Mouse (Mus musculus) stomach, embryonic 14.5 days (tissue): ENCODE measurements around the gene Gpr62. TPM values are rescaled to one million over a fixed set of nuclear protein-coding genes. Genes with fewer than 3 reads are reported as not detected.
A peak's percentile ranks its signal among the peaks of the same experiment; 100 is the strongest.

Experiments used
- ATAC-seq: fragments of 200-750 bp; cut with Nextera tagmentation; 2 replicates; pipeline ENCODE4 v1.8.0; 2017; ENCODE audit warnings: low read depth, moderate TSS enrichment; ENCODE audit not compliant: insufficient number of reproducible peaks, insufficient read depth, low FRiP score
- H3K27ac ChIP-seq: fragments of 300-500 bp; sonication (generic); 2 replicates; pipeline ENCODE4 v1.5.1; 2014; ENCODE audit warnings: mild to moderate bottlenecking, low read length, moderate library complexity, mixed read lengths
- H3K27me3 ChIP-seq: fragments of 300-500 bp; sonication (generic); 2 replicates; pipeline ENCODE4 v1.6.1; 2014; ENCODE audit warnings: low read length, control low read depth, mixed read lengths; ENCODE audit not compliant: control insufficient read depth, insufficient read depth
- H3K36me3 ChIP-seq: fragments of 300-500 bp; sonication (generic); 2 replicates; pipeline ENCODE4 v1.6.1; 2014; ENCODE audit warnings: mild to moderate bottlenecking, control low read depth, low read length, moderate library complexity, mixed read lengths; ENCODE audit not compliant: control insufficient read depth, insufficient read depth
- H3K4me1 ChIP-seq: fragments of 300-500 bp; sonication (generic); 2 replicates; pipeline ENCODE4 v1.6.1; 2014; ENCODE audit warnings: low read length, control low read depth, mixed read lengths; ENCODE audit not compliant: control insufficient read depth, insufficient read depth
- H3K4me2 ChIP-seq: fragments of 300-500 bp; sonication (generic); replicated peaks from 2 replicates; pipeline ENCODE4 v1.6.1; 2014; ENCODE audit warnings: low read depth, low read length, control low read depth
- H3K4me3 ChIP-seq: fragments of 300-500 bp; sonication (generic); 2 replicates; pipeline ENCODE4 v1.5.1; 2014; ENCODE audit warnings: low read depth, low read length, control low read depth
- H3K9ac ChIP-seq: fragments of 300-500 bp; sonication (generic); replicated peaks from 2 replicates; pipeline ENCODE4 v1.6.1; 2014; ENCODE audit warnings: low read depth, mild to moderate bottlenecking, control low read depth, low read length, moderate library complexity, mixed read lengths
- H3K9me3 ChIP-seq: fragments of 300-500 bp; sonication (generic); 2 replicates; pipeline ENCODE4 v1.6.1; 2016; ENCODE audit warnings: low read depth, low read length, control low read depth; ENCODE audit not compliant: control insufficient read depth
- WGBS: fragments of 180-500 bp; shearing (Covaris S2); extraction: QIAGEN DNeasy Blood & Tissue Kit; methylation state at CpG from one replicate; pipeline ENCODE4 v1.1.7; 2014; 5-methylcytosine and 5-hydroxymethylcytosine counted together
- polyA plus RNA-seq: library from polyadenylated mRNA; unstranded; fragments of >200 nt; fragmentation: Nextera tagmentation; extraction: Ambion mirVana; gene quantifications from 2 replicates; pipeline ENCODE4 v1.2.1, GENCODE M21; 2014

The Gpr62 gene
- polyA plus RNA-seq, 1 experiment from 2014 or later, result 0.68 TPM

- Histone ChIP-seq H3K4me2 (peak overlapping the region; percentile 94), H3K9ac (peak overlapping the region; percentile 37), H3K4me1 (peaks cover 18% of the 10 kb centered on the region), H3K27me3 (no peaks in the 10 kb centered on the region), H3K27ac (no peak overlapping the region), H3K4me3 (peak overlapping the region; percentile 75), H3K9me3 (no peaks in the 10 kb centered on the region), H3K36me3 (peaks cover 12% of the 10 kb centered on the region)
- WGBS, result 3% methylated on average over 16 of the region's 16 CpGs
- ATAC-seq, result no peak
Measured at GRCm38 (mm10) chr9:106477649-106478048, 11.9 kb upstream of the Gpr62 start.

GRCm38 (mm10) chr9:106476924-106477484 lies 11.3 kb upstream of the Gpr62 start, which contains the start of gene Parp3:
Parp3 (minus strand) TSS chr9:106476949.
- Histone ChIP-seq H3K27ac (peak within 1 kb of the TSS; percentile 59), H3K9me3 (no peaks in the 10 kb centered on the region), H3K4me3 (peak within 1 kb of the TSS; percentile 75), H3K36me3 (peaks cover 11% of the 10 kb centered on the region), H3K4me1 (peaks cover 23% of the 10 kb centered on the region), H3K9ac (peak within 1 kb of the TSS; percentile 37), H3K27me3 (no peaks in the 10 kb centered on the region), H3K4me2 (peak within 1 kb of the TSS; percentile 94)
- 2% methylated on average over 41 of the region's 41 CpGs for WGBS
- peak; percentile 97 for ATAC-seq

- Histone ChIP-seq H3K27ac (peak overlapping the region; percentile 59), H3K4me3 (peak overlapping the region; percentile 11), H3K9me3 (no peaks in the 10 kb centered on the region), H3K9ac (peak overlapping the region; percentile 15), H3K27me3 (no peaks in the 10 kb centered on the region), H3K4me1 (peaks cover 27% of the 10 kb centered on the region), H3K4me2 (peak overlapping the region; percentile 31), H3K36me3 (peaks cover 11% of the 10 kb centered on the region)
- peak; percentile 48; the same call in 1 of the 2 replicates for ATAC-seq
- 24% methylated on average over 16 of the region's 16 CpGs for WGBS
Measured at GRCm38 (mm10) chr9:106476002-106476923, 10.5 kb upstream of the Gpr62 start.

DNA sequence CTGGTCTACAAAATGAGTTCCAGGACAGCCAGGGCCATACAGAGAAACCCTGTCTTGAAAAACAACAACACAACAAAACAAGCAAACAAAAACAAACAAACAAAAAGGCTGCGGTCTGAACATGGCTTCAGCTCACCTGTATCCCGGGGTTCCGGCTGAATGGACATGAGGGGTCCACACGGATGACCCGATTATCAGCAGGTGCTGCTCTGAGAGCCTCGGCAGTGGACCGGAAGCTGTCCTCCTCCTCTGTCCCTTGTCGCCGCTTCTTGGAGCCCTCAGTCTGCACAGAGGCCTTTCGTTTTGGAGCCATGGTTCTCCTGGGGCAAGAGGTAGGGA lies 9.9 kb upstream of the Gpr62 start, which contains the start of gene Rrp9:
Gene Rrp9, plus strand, starts transcription at position 301 of the 339 bp plus-strand sequence.
- peak within 1 kb of the TSS; percentile 59 for H3K27ac ChIP-seq
- peaks cover 27% of the 10 kb centered on the region for H3K4me1 ChIP-seq
- 82% methylated on average over 10 of the region's 10 CpGs for WGBS
- H3K36me3 ChIP-seq, result peaks cover 5% of the 10 kb centered on the region
- ATAC-seq, result no peak
- peak within 1 kb of the TSS; percentile 31 for H3K4me2 ChIP-seq
- no peaks in the 10 kb centered on the region for H3K9me3 ChIP-seq
- H3K27me3 ChIP-seq, result no peaks in the 10 kb centered on the region
- peak within 1 kb of the TSS; percentile 11 for H3K4me3 ChIP-seq
- H3K9ac ChIP-seq, result peak within 1 kb of the TSS; percentile 15

- no peak overlapping the region for H3K27ac ChIP-seq
- ATAC-seq, result no peak
- no peaks in the 10 kb centered on the region for H3K9me3 ChIP-seq
- 63% methylated on average over 7 of the region's 7 CpGs for WGBS
- no peaks in the 10 kb centered on the region for H3K27me3 ChIP-seq
- H3K4me1 ChIP-seq, result peaks cover 27% of the 10 kb centered on the region
- peaks cover under 1% of the 10 kb centered on the region; the same call in 1 of the 2 replicates for H3K36me3 ChIP-seq
- no peak overlapping the region for H3K4me2 ChIP-seq
- H3K4me3 ChIP-seq, result no peak overlapping the region
- H3K9ac ChIP-seq, result no peak overlapping the region
Measured at GRCm38 (mm10) chr9:106475046-106475445, 9.3 kb upstream of the Gpr62 start.

DNA sequence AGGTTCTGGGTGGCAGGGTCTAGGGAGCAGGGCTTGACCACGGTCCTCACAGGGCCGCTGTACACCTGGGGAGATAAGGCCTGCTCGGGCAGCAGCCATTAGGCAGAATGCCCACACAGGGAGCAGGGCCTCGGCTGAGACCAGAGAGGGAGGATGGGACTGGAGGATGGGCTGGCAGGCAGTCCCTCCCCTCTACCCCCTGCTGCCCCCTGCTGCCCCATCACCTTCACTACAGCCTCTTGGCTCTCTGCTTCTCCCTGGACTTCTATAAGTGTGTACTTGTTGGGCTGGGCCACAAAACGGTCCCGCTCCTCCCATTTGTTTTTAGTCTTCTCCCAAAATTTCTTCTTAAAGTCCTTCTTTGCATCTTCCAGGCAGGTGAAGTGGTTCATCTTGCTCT lies 8.7 kb upstream of the Gpr62 start:
- H3K9ac ChIP-seq, result no peak overlapping the region
- ATAC-seq, result no peak
- H3K9me3 ChIP-seq, result no peaks in the 10 kb centered on the region
- H3K4me3 ChIP-seq, result no peak overlapping the region
- no peaks in the 10 kb centered on the region for H3K36me3 ChIP-seq
- H3K4me1 ChIP-seq, result peaks cover 27% of the 10 kb centered on the region
- H3K4me2 ChIP-seq, result no peak overlapping the region
- 7% methylated on average over 6 of the region's 6 CpGs for WGBS
- no peak overlapping the region for H3K27ac ChIP-seq
- no peaks in the 10 kb centered on the region for H3K27me3 ChIP-seq

DNA sequence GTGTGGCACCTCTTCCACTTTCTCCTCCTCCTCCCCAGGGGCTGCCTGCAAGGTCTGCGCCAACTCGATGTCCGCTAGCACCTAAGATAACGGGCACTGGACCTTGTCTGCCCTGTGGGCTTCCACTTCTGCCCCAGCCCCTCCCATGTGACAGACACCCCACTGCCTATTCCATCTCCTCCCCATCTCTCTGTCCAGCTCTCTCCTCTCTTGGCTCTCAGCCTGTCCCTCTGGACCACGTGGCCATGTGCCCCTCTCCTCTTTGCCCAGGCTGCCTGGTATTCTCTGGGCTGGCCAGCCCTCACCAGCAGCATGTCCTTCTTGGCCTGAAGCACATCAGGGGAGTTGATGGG lies 8.0 kb upstream of the Gpr62 start:
- Histone ChIP-seq H3K27ac (no peak overlapping the region), H3K36me3 (no peaks in the 10 kb centered on the region), H3K4me1 (peaks cover 27% of the 10 kb centered on the region), H3K9ac (no peak overlapping the region), H3K4me3 (no peak overlapping the region), H3K9me3 (no peaks in the 10 kb centered on the region), H3K27me3 (no peaks in the 10 kb centered on the region), H3K4me2 (no peak overlapping the region)
- no peak for ATAC-seq
- 73% methylated on average over 5 of the region's 5 CpGs for WGBS

DNA sequence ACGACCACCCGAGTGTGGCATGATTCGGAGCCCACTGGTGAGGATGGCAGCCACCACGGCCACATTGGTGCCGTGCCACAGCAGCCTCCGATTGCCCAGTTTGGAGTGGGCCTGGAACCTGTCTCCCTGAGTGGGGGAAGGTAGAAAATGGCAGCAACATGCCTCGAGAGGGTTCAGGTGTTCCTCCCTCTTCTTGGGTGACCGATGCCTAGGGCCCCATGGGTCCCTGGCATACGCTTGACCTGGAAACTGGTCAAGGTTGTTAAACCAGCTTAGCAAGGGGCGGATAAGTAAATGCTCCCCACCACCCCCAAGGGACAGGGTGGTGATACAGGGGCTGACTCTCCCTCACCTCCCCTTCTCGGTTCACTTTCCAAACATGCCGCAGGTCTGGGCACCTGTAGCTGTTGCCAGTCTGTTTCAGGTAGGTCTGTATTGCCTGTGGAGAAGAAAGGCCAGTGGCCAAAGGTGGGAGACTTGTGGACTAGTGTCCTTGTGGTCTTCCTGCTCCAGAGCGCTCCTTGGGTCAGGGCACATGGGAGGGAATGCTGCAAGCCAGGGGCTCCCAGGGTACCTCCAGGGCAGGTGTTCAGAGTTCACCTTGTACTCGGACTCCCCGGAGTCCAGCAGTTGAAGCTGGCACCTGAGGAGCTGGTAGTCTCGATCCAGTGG lies 7.5 kb upstream of the Gpr62 start:
- H3K9me3 ChIP-seq, result no peaks in the 10 kb centered on the region
- H3K4me2 ChIP-seq, result no peak overlapping the region
- no peak overlapping the region for H3K9ac ChIP-seq
- H3K27ac ChIP-seq, result no peak overlapping the region
- no peak for ATAC-seq
- 88% methylated on average over 16 of the region's 16 CpGs for WGBS
- H3K36me3 ChIP-seq, result no peaks in the 10 kb centered on the region
- H3K27me3 ChIP-seq, result no peaks in the 10 kb centered on the region
- H3K4me1 ChIP-seq, result peaks cover 26% of the 10 kb centered on the region
- no peak overlapping the region for H3K4me3 ChIP-seq
